Mouse (Mus musculus) neural tube, embryonic 13.5 days (tissue): ENCODE measurements at regions not wholly inside any gene's neighbourhood (a gene's known extent, or its start where the extent isn't known, plus 50 kb on each side); places are given as distances from the start of the nearest gene placed in this dataset.
"Not testable (repeated sequence)": the region's sequence is repeated elsewhere in the genome, so short reads cannot be mapped to it uniquely, and the experiment has no call there.

Source experiments
- ATAC-seq: fragments of 200-750 bp; cut with Nextera tagmentation; 2 replicates; pipeline ENCODE4 v1.8.0; 2017; ENCODE audit warnings: low read depth, mild to moderate bottlenecking, moderate TSS enrichment, moderate library complexity
- H3K27ac ChIP-seq: fragments of 300-500 bp; sonication (generic); replicated peaks from 2 replicates; pipeline ENCODE4 v1.5.1; 2015; ENCODE audit warnings: moderate library complexity, mild to moderate bottlenecking, inconsistent platforms
- H3K27me3 ChIP-seq: fragments of 300-500 bp; sonication (generic); 2 replicates; pipeline ENCODE4 v1.6.1; 2015; ENCODE audit warnings: mild to moderate bottlenecking, inconsistent platforms
- H3K36me3 ChIP-seq: fragments of 300-500 bp; sonication (generic); 2 replicates; pipeline ENCODE4 v1.6.1; 2015; ENCODE audit warnings: mild to moderate bottlenecking, inconsistent platforms
- H3K4me1 ChIP-seq: fragments of 300-500 bp; sonication (generic); replicated peaks from 2 replicates; pipeline ENCODE4 v1.6.1; 2015; ENCODE audit warnings: inconsistent platforms
- H3K4me2 ChIP-seq: fragments of 300-500 bp; sonication (generic); 2 replicates; pipeline ENCODE4 v1.6.1; 2015; ENCODE audit warnings: inconsistent platforms, mild to moderate bottlenecking, moderate library complexity
- H3K4me3 ChIP-seq: fragments of 300-500 bp; sonication (generic); 2 replicates; pipeline ENCODE4 v1.5.1; 2015; ENCODE audit warnings: mild to moderate bottlenecking, inconsistent platforms
- H3K9ac ChIP-seq: fragments of 300-500 bp; sonication (generic); 2 replicates; pipeline ENCODE4 v1.6.1; 2015; ENCODE audit warnings: moderate library complexity, mild to moderate bottlenecking, inconsistent platforms
- H3K9me3 ChIP-seq: fragments of 300-500 bp; sonication (generic); 2 replicates; pipeline ENCODE4 v1.6.1; 2016; ENCODE audit warnings: inconsistent platforms
- WGBS: fragments of 180-500 bp; shearing (Covaris S2); methylation state at CpG from one replicate; pipeline ENCODE4 v1.1.7; 2015; 5-methylcytosine and 5-hydroxymethylcytosine counted together

DNA sequence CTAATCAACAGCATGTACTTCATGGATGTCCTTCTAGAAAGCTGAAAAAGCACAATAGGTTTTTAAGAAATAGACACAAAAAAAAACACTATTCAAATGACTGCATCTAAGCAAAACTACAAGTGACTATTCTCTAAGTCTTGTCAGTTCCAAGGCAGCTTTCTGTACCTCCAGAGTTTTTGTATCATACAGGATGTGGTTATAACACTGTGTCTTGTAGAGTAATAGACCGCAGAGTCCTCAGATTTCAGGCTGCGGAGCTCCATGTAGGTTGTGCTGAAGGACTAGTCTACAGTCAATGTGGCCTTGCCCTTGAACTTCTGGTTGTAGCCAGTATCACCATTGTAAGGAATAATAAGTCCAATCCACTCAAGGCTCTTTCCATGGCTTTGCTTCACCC, 1137.7 kb upstream of the Zfp386 start:
- not testable (repeated sequence) for H3K4me3 ChIP-seq, H3K36me3 ChIP-seq, H3K27ac ChIP-seq, H3K4me1 ChIP-seq, H3K9ac ChIP-seq, H3K4me2 ChIP-seq, ATAC-seq, H3K27me3 ChIP-seq
- peaks cover 26% of the 10 kb centered on the region for H3K9me3 ChIP-seq
- WGBS, result 92% methylated on average over 2 of the region's 2 CpGs

DNA sequence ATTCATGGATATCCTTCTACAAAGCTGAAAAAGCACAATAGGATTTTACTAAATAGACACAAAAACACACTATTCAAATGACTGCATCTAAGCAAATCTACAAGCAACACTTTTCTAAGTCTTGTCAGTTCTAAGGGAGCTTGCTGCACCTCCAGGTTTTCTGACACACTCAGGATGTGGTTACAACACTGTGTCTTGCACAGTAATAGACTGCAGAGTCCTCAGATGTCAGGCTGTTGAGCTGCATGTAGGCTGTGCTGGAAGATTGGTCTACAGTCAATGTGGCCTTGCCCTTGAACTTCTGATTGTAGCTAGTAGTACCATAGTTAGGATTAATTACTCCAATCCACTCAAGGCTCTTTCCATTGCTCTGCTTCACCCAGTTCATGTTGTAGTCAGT, 1133.1 kb upstream of the Zfp386 start:
- not testable (repeated sequence) for ATAC-seq, H3K4me2 ChIP-seq

DNA sequence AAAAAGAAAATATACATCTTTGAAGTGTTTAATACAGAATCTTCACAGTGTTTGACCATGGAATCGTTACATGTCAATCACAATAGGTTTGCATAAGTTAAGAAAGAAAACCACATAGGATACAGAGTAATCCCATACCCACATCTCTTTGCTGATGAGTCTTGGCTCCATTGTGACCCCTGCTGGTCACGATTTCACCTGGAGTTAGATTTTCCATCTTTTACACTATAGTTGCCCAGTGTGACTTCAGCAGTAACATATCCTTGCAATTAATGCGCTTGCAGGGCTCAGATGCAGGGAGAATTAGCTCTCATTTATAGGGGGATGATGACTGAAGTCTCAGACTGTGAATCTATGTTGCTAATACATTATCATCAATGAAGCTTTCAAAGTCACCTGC, 1119.8 kb upstream of the Zfp386 start:
- H3K4me2 ChIP-seq, result no peak overlapping the region
- H3K27me3 ChIP-seq, result no peaks in the 10 kb centered on the region
- H3K4me3 ChIP-seq, result no peak overlapping the region
- H3K4me1 ChIP-seq, result no peaks in the 10 kb centered on the region
- H3K9ac ChIP-seq, result no peak overlapping the region
- peaks cover 55% of the 10 kb centered on the region for H3K9me3 ChIP-seq
- 77% methylated on average over 3 of the region's 3 CpGs for WGBS
- no peak for ATAC-seq
- H3K36me3 ChIP-seq, result no peaks in the 10 kb centered on the region
- H3K27ac ChIP-seq, result no peak overlapping the region

More for the DNA sequence above, 1133.1 kb upstream of the Zfp386 start:
- H3K27ac ChIP-seq, H3K4me3 ChIP-seq, H3K36me3 ChIP-seq, H3K9ac ChIP-seq, H3K4me1 ChIP-seq, H3K27me3 ChIP-seq: not testable (repeated sequence)
- H3K9me3 ChIP-seq, result peaks cover 28% of the 10 kb centered on the region; the same call in 1 of the 2 replicates

DNA sequence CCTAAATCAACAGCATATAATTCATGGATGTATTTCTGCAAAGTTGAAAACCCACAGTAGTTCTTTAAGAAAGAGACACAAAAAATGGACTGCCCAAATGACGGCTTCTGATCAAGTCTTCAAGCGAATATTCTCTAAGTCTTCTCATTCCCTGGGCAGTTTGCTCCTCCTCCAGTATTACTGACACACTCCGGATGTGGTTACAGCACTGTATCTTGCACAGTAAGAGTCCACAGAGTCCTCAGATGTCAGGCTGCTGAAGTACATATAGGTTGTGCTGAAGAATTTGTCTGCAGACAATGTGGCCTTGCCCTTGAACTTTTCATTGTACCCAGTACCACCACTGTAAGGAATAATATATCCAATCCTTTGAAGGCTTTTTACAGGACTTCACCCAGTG, 1115.4 kb upstream of the Zfp386 start:
- no peaks in the 10 kb centered on the region for H3K4me1 ChIP-seq
- 87% methylated on average over 3 of the region's 3 CpGs for WGBS
- no peak overlapping the region for H3K27ac ChIP-seq
- H3K4me3 ChIP-seq, result no peak overlapping the region
- H3K9me3 ChIP-seq, result peaks cover 49% of the 10 kb centered on the region
- no peak overlapping the region for H3K4me2 ChIP-seq
- no peak for ATAC-seq
- H3K27me3 ChIP-seq, result no peaks in the 10 kb centered on the region
- no peak overlapping the region for H3K9ac ChIP-seq
- no peaks in the 10 kb centered on the region for H3K36me3 ChIP-seq

DNA sequence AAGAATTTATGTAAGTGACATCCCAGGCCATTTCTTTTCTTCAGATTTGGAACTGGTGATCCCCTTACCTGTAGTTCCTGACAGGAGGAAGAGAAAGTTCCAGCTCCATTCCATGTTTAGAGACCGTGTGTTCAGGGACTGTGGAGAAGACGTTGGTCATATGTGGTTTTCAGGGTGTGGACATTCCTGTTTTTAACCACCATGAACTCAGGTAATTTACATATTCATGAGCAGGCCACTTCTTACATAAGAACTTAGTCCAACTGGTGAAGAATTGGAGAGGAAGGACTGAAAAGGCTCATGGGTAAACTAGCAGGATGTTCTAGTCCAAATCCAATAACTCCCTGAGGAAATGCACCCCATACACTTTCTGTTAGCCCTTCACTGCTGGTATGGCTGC, 1114.9 kb upstream of the Zfp386 start:
- WGBS, result 82% methylated on average over 2 of the region's 2 CpGs
- no peak for ATAC-seq

DNA sequence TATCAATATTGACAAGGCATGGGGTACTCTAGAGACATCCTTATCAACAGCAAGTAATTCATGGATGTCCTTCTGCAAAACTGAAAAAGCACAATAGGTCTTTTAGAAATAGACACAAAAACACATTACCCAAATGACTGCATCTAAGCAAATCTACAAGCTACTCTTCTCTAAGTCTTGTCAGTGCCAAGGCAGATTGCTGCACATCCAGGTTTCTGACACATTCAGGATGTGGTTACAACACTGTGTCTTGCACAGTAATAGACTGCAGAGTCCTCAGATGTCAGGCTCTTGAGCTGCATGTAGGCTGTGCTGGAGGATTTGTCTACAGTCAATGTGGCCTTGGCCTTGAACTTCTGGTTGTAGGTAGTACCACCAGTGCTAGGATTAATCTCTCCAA, 1110.7 kb upstream of the Zfp386 start:
- H3K4me2 ChIP-seq, H3K4me1 ChIP-seq, H3K27me3 ChIP-seq, H3K9ac ChIP-seq, H3K27ac ChIP-seq, ATAC-seq, H3K4me3 ChIP-seq, H3K36me3 ChIP-seq: not testable (repeated sequence)
- peaks cover 28% of the 10 kb centered on the region for H3K9me3 ChIP-seq

More for the DNA sequence above, 1114.9 kb upstream of the Zfp386 start:
- Histone ChIP-seq H3K27me3 (no peaks in the 10 kb centered on the region), H3K9ac (no peak overlapping the region), H3K27ac (no peak overlapping the region), H3K4me3 (no peak overlapping the region), H3K4me1 (no peaks in the 10 kb centered on the region), H3K36me3 (no peaks in the 10 kb centered on the region), H3K9me3 (peaks cover 44% of the 10 kb centered on the region), H3K4me2 (no peak overlapping the region)

DNA sequence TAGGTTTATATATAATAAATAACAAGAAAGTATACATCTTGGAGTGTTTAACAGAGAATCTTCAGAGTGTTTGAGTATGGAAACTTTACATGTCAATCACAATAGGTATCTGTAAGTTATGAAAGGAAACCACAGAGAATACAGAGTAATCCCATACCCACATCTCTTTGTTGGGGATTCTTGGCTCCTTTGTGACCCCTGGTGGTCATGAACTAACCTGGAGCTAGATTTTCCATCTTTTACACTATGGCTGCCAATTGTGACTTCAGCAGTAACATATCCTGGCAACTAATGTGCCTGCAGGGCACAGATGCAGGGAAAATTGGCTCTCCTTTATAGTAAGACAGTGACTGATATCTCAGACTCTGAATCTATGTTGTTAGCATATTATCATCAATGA, 1107.9 kb upstream of the Zfp386 start:
- Histone ChIP-seq H3K9ac (no peak overlapping the region), H3K4me2 (no peak overlapping the region), H3K4me1 (no peaks in the 10 kb centered on the region), H3K27me3 (no peaks in the 10 kb centered on the region), H3K9me3 (peaks cover 21% of the 10 kb centered on the region), H3K36me3 (no peaks in the 10 kb centered on the region), H3K4me3 (no peak overlapping the region), H3K27ac (no peak overlapping the region)
- no peak for ATAC-seq

DNA sequence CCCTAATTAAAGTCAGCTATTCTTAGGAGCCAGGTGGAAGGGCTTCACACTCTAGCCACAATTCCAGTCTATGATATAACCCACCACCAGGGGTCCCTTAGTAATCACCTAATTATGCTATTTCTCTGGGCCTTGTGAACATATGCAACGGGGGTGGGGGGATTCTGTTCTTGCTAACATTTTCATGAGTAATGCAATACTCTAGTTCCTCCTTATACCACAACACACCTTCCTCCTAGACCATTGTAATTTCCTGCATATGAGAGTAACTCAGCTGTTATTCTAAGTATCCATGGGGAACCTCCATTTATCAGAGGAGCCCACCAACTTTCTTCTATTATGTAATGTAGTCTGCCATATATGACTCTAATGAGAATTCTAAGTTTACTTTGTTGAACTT, 1085.4 kb upstream of the Zfp386 start:
- Histone ChIP-seq H3K27me3 (no peaks in the 10 kb centered on the region), H3K36me3 (no peaks in the 10 kb centered on the region), H3K4me2 (no peak overlapping the region), H3K9me3 (peaks cover 52% of the 10 kb centered on the region), H3K9ac (no peak overlapping the region), H3K4me3 (no peak overlapping the region), H3K27ac (no peak overlapping the region), H3K4me1 (no peaks in the 10 kb centered on the region)
- ATAC-seq, result no peak
- WGBS, result 72% methylated on average over 1 of the region's 1 CpGs

DNA sequence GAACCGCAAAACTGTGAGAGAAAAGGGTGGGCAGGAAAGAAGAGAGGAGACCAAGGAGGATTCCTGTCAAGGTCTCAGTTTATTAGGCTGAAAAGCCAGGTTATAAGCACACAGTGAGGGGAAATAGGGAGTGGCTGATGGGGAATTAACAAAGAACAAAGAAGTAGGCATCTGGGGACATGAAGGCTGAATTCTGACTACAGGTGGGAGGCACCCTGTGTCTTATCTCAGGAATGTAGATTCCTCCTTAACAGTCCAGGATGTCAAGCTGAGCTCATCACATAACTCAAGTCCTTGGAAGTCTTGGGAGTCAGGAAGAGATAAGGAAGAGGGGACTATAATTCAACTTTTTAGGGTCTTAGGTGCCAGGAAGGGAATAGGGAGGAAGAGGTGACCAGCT, 1083.3 kb upstream of the Zfp386 start:
- peaks cover 49% of the 10 kb centered on the region for H3K9me3 ChIP-seq
- not testable (repeated sequence) for ATAC-seq, H3K36me3 ChIP-seq, H3K9ac ChIP-seq, H3K27me3 ChIP-seq, H3K4me2 ChIP-seq, H3K4me1 ChIP-seq, H3K4me3 ChIP-seq, H3K27ac ChIP-seq
- 93% methylated on average over 1 of the region's 1 CpGs for WGBS

DNA sequence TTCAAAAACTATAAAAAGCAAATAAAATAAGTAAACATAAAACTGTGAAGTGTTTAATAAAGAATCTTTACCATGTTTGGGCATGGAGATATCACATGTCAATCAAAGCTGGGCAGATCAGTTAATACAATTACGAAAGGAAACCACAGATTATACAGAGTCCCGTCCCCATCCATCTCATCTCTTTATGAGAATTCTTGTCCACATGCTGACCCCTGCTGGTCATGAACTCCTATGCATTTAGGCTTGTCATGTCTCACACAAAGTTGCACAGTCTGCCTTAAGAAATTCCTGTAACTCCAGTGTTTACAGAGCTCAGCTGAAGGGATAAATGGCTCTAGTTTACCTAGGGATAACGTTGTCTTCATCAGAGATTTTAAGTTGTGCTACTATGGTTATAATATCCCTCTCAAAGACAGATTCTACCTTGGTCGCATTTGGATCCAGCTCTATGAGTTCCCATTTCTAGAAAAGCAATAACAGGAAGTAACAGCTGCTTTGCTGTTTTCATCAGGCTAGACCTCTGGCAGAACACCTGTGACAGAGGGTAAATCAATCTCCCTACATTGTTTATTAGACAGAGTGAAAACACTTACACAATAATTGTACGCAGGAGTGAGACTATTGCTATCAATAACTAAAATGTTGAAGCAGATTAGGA, 1065.9 kb upstream of the Zfp386 start:
- Histone ChIP-seq H3K9me3 (peaks cover 23% of the 10 kb centered on the region; the same call in 1 of the 2 replicates), H3K4me1 (no peaks in the 10 kb centered on the region), H3K27ac (no peak overlapping the region), H3K4me2 (no peak overlapping the region), H3K36me3 (no peaks in the 10 kb centered on the region), H3K4me3 (no peak overlapping the region), H3K27me3 (no peaks in the 10 kb centered on the region), H3K9ac (no peak overlapping the region)
- WGBS, result 74% methylated on average over 5 of the region's 5 CpGs
- ATAC-seq, result no peak

DNA sequence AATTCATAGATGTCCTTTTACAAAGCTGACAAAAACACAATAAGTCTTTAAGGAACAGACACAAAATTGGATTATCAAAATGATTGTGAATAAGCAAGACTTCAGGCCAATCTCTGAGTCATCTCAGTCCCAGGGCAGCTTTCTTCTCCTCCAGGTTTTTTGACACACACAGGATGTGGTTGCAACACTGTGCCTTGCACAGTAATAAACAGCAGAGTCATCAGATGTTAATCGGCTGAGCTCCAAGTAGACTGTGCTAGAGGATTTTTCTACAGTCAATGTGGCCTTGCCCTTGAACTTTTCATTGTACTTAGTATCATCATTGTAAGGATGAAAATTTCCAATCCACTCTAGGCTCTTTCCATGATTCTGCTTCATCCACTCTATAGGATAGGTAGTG, 1056.6 kb upstream of the Zfp386 start:
- Histone ChIP-seq H3K27me3 (no peaks in the 10 kb centered on the region), H3K4me3 (no peak overlapping the region), H3K9me3 (peaks cover 17% of the 10 kb centered on the region), H3K4me1 (no peaks in the 10 kb centered on the region), H3K9ac (no peak overlapping the region), H3K27ac (no peak overlapping the region), H3K4me2 (no peak overlapping the region), H3K36me3 (no peaks in the 10 kb centered on the region)
- 92% methylated on average over 1 of the region's 1 CpGs for WGBS
- ATAC-seq, result no peak

DNA sequence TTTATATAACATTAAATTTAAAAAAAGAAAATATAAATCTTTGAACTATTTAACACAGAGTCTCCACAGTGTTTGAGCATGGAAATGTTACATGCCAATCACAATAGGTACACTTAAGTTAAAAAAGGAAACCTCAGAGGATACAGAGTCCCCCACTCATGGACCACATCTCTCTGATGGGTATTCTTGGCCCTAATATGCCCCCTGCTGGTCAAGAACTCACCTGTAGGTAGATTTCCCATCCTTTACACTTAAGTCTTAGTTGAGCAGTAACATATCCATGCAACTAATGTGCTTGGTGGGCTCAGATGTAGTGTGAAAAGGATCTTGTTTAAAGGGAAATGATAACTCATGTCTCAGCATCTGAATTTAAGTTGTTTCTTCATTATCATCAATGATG, 1050.7 kb upstream of the Zfp386 start:
- no peak for ATAC-seq
- H3K27me3 ChIP-seq, result no peaks in the 10 kb centered on the region
- no peak overlapping the region for H3K4me3 ChIP-seq
- H3K4me2 ChIP-seq, result no peak overlapping the region
- H3K4me1 ChIP-seq, result no peaks in the 10 kb centered on the region
- H3K27ac ChIP-seq, result no peak overlapping the region
- H3K36me3 ChIP-seq, result no peaks in the 10 kb centered on the region
- H3K9ac ChIP-seq, result no peak overlapping the region
- H3K9me3 ChIP-seq, result peaks cover 21% of the 10 kb centered on the region

DNA sequence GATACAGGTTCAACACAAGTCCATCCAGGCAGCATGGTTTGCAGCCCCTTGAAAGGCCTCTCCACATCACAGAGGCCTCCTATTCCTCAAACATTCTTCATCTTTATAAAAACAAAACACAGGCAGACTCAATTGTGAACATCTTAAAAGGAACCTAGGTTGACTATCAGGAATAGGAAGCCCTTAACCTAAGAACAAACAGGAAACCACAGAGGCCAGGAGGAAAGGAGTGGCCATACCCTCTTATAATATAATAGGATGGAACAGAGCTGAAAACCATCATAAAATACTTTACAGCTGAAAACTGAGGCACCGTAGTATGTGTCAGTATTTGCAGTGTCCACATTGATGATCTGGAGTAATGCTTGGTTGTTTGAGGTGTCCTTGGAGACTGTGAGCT, 1044.4 kb upstream of the Zfp386 start:
- no peaks in the 10 kb centered on the region for H3K36me3 ChIP-seq
- no peak overlapping the region for H3K9ac ChIP-seq
- H3K9me3 ChIP-seq, result peaks cover 18% of the 10 kb centered on the region
- no peaks in the 10 kb centered on the region for H3K4me1 ChIP-seq
- H3K27me3 ChIP-seq, result no peaks in the 10 kb centered on the region
- H3K27ac ChIP-seq, result no peak overlapping the region
- H3K4me2 ChIP-seq, result no peak overlapping the region
- WGBS, result 89% methylated on average over 1 of the region's 1 CpGs
- H3K4me3 ChIP-seq, result no peak overlapping the region
- ATAC-seq, result no peak
